Mouse (Mus musculus): ENCODE data around the gene Tbc1d23.
"Not testable (repeated sequence)": the region's sequence is repeated elsewhere in the genome, so short reads cannot be mapped to it uniquely, and the experiment has no call there.

Gene Tbc1d23

DNA sequence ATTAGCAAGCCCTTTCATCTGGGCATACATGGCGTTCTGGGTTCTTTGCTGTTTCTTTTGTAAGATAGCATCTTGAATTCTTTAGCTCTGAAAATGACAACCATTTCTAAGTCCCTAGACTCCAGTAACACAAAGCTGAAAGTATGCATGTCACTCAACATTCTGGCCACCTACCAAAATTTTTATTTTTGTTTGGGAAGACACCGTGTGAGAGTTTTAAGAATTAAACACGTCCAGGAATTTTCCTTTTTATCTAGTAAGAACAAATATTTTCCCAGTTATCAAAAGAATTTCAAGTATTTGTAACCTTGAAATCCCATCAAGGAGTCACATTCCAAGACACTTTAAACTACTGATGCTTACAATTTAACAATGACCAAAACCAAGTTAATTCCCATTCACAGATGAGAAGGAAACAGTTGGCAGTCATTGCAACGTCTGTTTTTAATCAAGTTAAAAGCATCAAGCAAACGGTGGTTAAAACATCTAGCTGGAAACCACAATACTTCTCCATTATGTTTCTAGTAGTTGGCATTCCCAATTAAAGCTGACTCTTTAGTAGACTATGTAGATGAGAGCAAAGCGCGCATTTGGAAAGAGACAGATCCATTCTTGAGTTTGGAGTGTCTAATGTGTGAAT is 4.7 kb upstream of the Tbc1d23 start:
- TF ChIP-seq POU5F1 (IDR thresholded peaks at IDR 0.05; ENCODE audit: borderline replicate concordance, low read length) (no peak), NANOG (IDR thresholded peaks at IDR 0.05; ENCODE audit: borderline replicate concordance, low read length) (no peak), CTCF (conservative IDR thresholded peaks at IDR 0.05; ENCODE audit: low read length) (no peak)
- no peaks in the 10 kb centered on the region for H3K27me3 ChIP-seq (ENCODE audit: insufficient read depth, low read length)
- H3K9me3 ChIP-seq (ENCODE audit: low read length) = no peaks in the 10 kb centered on the region
- no peak overlapping the region for H3K4me3 ChIP-seq (replicated peaks; ENCODE audit: low read length)
- H3K36me3 ChIP-seq (ENCODE audit: insufficient read depth, low read length) = no peaks in the 10 kb centered on the region
- H3K4me1 ChIP-seq (replicated peaks; ENCODE audit: low read depth, low read length) = peaks cover 9% of the 10 kb centered on the region; the same call in 1 of the 2 replicates

DNA sequence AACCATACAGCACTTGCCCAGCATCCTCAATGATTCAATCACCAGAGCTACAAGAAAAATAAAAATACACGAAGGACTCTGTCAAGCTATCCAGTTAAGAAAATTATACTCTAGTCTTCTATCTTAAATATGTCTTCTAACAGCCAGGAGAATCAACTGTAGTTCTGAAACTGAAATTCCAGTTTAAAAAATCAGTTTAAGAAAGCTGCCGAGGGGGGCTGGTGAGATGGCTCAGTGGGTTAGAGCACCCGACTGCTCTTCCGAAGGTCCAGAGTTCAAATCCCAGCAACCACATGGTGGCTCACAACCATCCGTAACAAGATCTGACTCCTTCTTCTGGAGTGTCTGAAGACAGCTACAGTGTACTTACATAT is 620 bp upstream of the Tbc1d23 start:
- not testable (repeated sequence) for H3K9me3 ChIP-seq (ENCODE audit: low read length); H3K27me3 ChIP-seq (ENCODE audit: insufficient read depth, low read length); H3K36me3 ChIP-seq (ENCODE audit: insufficient read depth, low read length)
- Histone ChIP-seq H3K4me1 (replicated peaks; ENCODE audit: low read depth, low read length) (peaks cover 37% of the 10 kb centered on the region), H3K4me3 (replicated peaks; ENCODE audit: low read length) (peak overlapping the region; percentile 50)

DNA sequence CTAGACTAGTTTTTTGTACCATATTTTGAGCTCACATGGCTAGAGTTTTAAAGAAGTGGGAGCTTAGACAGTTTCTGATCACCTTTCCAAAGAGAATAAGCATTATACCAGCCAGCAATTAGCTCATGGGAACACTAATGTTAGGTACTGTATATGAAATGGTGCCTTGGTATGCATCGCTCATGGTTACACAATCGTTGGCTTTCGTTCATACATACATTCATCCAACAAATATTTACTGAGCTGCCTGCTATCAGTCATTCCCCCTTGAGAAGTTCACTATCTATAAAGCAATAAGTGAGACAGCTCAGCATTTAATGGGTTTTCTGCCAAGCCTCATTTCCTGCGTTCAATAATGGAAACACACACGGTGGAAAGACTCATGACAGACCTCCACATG is 4.9 kb downstream of the Tbc1d23 start:
- H3K4me3 ChIP-seq (replicated peaks; ENCODE audit: low read length) = no peak overlapping the region

GRCm38 (mm10) chr16:57220361-57220760 is 10.9 kb downstream of the Tbc1d23 start:
- Histone ChIP-seq H3K4me1 (replicated peaks; ENCODE audit: low read depth, low read length) (no peaks in the 10 kb centered on the region), H3K9me3 (ENCODE audit: low read length) (no peaks in the 10 kb centered on the region), H3K4me3 (replicated peaks; ENCODE audit: low read length) (no peak overlapping the region), H3K36me3 (ENCODE audit: insufficient read depth, low read length) (peaks cover 25% of the 10 kb centered on the region), H3K27me3 (ENCODE audit: insufficient read depth, low read length) (no peaks in the 10 kb centered on the region)
- TF ChIP-seq CTCF (conservative IDR thresholded peaks at IDR 0.05; ENCODE audit: low read length) = no peak
- TF ChIP-seq POU5F1 (IDR thresholded peaks at IDR 0.05; ENCODE audit: borderline replicate concordance, low read length) = no peak
- TF ChIP-seq NANOG (IDR thresholded peaks at IDR 0.05; ENCODE audit: borderline replicate concordance, low read length) = no peak

More for the DNA sequence above, 4.9 kb downstream of the Tbc1d23 start:
- peaks cover 28% of the 10 kb centered on the region for H3K4me1 ChIP-seq (replicated peaks; ENCODE audit: low read depth, low read length)
- no peaks in the 10 kb centered on the region for H3K27me3 ChIP-seq (ENCODE audit: insufficient read depth, low read length)
- peaks cover under 1% of the 10 kb centered on the region; the same call in 1 of the 2 replicates for H3K36me3 ChIP-seq (ENCODE audit: insufficient read depth, low read length)
- no peak for TF ChIP-seq NANOG (IDR thresholded peaks at IDR 0.05; ENCODE audit: borderline replicate concordance, low read length)
- TF ChIP-seq CTCF (conservative IDR thresholded peaks at IDR 0.05; ENCODE audit: low read length) = no peak
- TF ChIP-seq POU5F1 (IDR thresholded peaks at IDR 0.05; ENCODE audit: borderline replicate concordance, low read length) = no peak
- H3K9me3 ChIP-seq (ENCODE audit: low read length) = no peaks in the 10 kb centered on the region

DNA sequence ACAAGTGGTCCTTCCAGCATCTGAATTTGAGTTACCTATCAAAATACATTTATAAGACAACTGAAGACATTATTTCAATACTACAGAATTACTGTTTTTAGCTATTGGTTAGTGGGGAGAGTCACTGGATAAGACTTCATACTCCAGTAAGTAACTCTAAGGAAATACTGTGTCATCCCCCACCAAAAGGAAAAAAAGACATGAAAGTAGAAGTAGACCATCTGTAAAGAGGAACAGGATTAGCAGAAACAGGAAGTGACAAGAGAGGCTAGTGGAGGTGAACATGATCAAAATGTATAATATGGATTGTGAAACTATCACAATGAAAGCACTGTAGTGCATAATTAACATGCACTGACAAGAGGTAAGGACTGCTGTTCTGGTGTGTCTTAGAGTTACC is 15.3 kb downstream of the Tbc1d23 start:
- peaks cover 41% of the 10 kb centered on the region for H3K36me3 ChIP-seq (ENCODE audit: insufficient read depth, low read length)
- TF ChIP-seq POU5F1 (IDR thresholded peaks at IDR 0.05; ENCODE audit: borderline replicate concordance, low read length) (no peak), CTCF (conservative IDR thresholded peaks at IDR 0.05; ENCODE audit: low read length) (no peak), NANOG (IDR thresholded peaks at IDR 0.05; ENCODE audit: borderline replicate concordance, low read length) (no peak)
- H3K9me3 ChIP-seq (ENCODE audit: low read length) = no peaks in the 10 kb centered on the region
- no peaks in the 10 kb centered on the region for H3K4me1 ChIP-seq (replicated peaks; ENCODE audit: low read depth, low read length)
- no peak overlapping the region for H3K4me3 ChIP-seq (replicated peaks; ENCODE audit: low read length)
- H3K27me3 ChIP-seq (ENCODE audit: insufficient read depth, low read length) = no peaks in the 10 kb centered on the region

- no peak overlapping the region for H3K4me3 ChIP-seq (replicated peaks; ENCODE audit: low read length)
- H3K27me3 ChIP-seq (ENCODE audit: insufficient read depth, low read length) = no peaks in the 10 kb centered on the region
- TF ChIP-seq CTCF (conservative IDR thresholded peaks at IDR 0.05; ENCODE audit: low read length) (no peak), NANOG (IDR thresholded peaks at IDR 0.05; ENCODE audit: borderline replicate concordance, low read length) (no peak), POU5F1 (IDR thresholded peaks at IDR 0.05; ENCODE audit: borderline replicate concordance, low read length) (no peak)
- no peaks in the 10 kb centered on the region for H3K4me1 ChIP-seq (replicated peaks; ENCODE audit: low read depth, low read length)
- no peaks in the 10 kb centered on the region for H3K9me3 ChIP-seq (ENCODE audit: low read length)
- H3K36me3 ChIP-seq (ENCODE audit: insufficient read depth, low read length) = peaks cover 52% of the 10 kb centered on the region
Observed at GRCm38 (mm10) chr16:57211037-57211436, 20.3 kb downstream of the Tbc1d23 start.

- Histone ChIP-seq H3K36me3 (ENCODE audit: insufficient read depth, low read length) (peaks cover 50% of the 10 kb centered on the region), H3K4me1 (replicated peaks; ENCODE audit: low read depth, low read length) (no peaks in the 10 kb centered on the region), H3K9me3 (ENCODE audit: low read length) (no peaks in the 10 kb centered on the region), H3K4me3 (replicated peaks; ENCODE audit: low read length) (no peak overlapping the region), H3K27me3 (ENCODE audit: insufficient read depth, low read length) (no peaks in the 10 kb centered on the region)
- TF ChIP-seq NANOG (IDR thresholded peaks at IDR 0.05; ENCODE audit: borderline replicate concordance, low read length) = no peak
Observed at GRCm38 (mm10) chr16:57208342-57208741, 23.0 kb downstream of the Tbc1d23 start.

DNA sequence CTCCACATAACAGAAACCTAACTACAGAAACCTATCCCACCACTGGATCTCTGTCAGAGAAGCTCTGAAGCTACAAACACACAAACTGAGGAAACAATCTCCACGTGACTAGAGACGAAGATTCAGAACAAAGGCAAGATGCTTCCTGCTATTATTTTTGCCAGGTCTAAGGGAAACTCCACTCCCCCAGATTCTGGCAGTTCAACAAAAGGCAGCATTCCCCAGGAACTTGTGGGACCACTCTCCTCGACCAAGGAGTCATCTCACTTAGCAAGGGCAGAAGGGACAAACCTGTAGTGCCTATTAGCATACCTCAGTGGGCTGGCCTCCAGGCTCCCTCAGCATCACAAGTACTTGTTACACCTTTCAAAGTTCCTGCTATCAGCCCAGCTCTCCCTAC is 34.0 kb downstream of the Tbc1d23 start:
- TF ChIP-seq NANOG (IDR thresholded peaks at IDR 0.05; ENCODE audit: borderline replicate concordance, low read length) = no peak
- TF ChIP-seq POU5F1 (IDR thresholded peaks at IDR 0.05; ENCODE audit: borderline replicate concordance, low read length) = no peak
- no peak overlapping the region for H3K4me3 ChIP-seq (replicated peaks; ENCODE audit: low read length)
- peaks cover 31% of the 10 kb centered on the region for H3K36me3 ChIP-seq (ENCODE audit: insufficient read depth, low read length)
- peaks cover 4% of the 10 kb centered on the region; the same call in 1 of the 2 replicates for H3K4me1 ChIP-seq (replicated peaks; ENCODE audit: low read depth, low read length)
- H3K9me3 ChIP-seq (ENCODE audit: low read length) = no peaks in the 10 kb centered on the region
- no peaks in the 10 kb centered on the region for H3K27me3 ChIP-seq (ENCODE audit: insufficient read depth, low read length)

- H3K4me1 ChIP-seq (replicated peaks; ENCODE audit: low read depth, low read length) = peaks cover 4% of the 10 kb centered on the region; the same call in 1 of the 2 replicates
- H3K36me3 ChIP-seq (ENCODE audit: insufficient read depth, low read length) = peaks cover 38% of the 10 kb centered on the region
- TF ChIP-seq NANOG (IDR thresholded peaks at IDR 0.05; ENCODE audit: borderline replicate concordance, low read length) (no peak), POU5F1 (IDR thresholded peaks at IDR 0.05; ENCODE audit: borderline replicate concordance, low read length) (no peak), CTCF (conservative IDR thresholded peaks at IDR 0.05; ENCODE audit: low read length) (no peak)
Observed at GRCm38 (mm10) chr16:57196590-57196989, 34.7 kb downstream of the Tbc1d23 start.

More at GRCm38 (mm10) chr16:57196590-57196989, 34.7 kb downstream of the Tbc1d23 start:
- H3K4me3 ChIP-seq (replicated peaks; ENCODE audit: low read length) = no peak overlapping the region
- no peaks in the 10 kb centered on the region for H3K9me3 ChIP-seq (ENCODE audit: low read length)
- H3K27me3 ChIP-seq (ENCODE audit: insufficient read depth, low read length) = no peaks in the 10 kb centered on the region

Measured in E14TG2a.4 (cell line).